Mouse (Mus musculus): ENCODE data around the gene Amigo1. TPM values are rescaled to one million over a fixed set of nuclear protein-coding genes. Genes with fewer than 3 reads are reported as not detected.

Gene Amigo1
- total RNA-seq (2022): 10 to 100 TPM; 17.2 to 18.9 (median 18.1) TPM

DNA sequence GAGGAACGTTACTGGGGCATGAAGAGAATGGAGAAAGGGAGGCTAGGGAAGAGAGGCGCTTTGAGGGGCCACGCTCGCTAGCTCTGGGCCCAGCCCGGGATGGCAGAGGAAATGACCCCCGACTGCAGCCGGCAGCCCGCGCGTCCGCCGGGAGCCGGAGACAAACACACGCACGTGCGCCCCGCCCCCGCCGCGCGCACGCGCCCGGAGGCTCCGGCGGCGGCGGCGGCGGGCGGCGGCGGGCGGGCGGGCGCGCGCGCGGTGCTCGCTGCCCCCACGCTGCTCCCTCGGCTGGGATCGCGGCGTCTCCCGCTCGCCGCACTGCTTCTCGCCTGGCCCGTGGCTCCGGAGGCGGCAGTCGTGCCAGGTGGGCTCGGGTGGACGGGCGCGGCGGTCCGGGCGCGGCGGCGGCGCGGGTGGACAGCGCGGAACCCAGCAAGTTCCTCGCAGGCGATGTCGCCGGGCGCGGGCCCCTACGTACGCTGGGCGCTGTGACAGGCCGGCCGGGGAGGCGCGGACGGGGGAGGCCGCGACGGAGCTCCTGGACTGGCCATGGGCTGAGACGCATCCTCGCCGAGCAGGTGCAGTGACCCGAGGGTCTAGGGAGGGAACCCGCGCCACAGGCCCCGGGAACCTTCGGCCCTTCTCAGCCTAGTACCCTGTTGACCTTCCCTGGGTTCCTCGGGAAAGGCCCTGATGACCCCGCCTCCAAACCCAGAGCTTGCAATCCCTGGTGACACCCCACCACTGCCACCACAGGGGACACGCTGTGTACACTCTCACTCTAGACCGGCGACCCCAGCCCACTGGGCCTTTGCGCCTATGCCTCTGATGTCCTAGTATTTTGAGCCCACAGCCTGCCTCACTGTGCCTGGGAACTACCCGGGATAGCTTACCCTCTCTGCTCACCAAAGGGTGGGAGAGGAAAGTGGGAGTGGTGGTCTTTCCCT, at the start of gene Amigo1:
Gene Amigo1 (plus strand): TSS at position 238 of the 950 bp plus-strand sequence.
- DNase-seq (ENCODE audit: low spot score): no peak

DNA sequence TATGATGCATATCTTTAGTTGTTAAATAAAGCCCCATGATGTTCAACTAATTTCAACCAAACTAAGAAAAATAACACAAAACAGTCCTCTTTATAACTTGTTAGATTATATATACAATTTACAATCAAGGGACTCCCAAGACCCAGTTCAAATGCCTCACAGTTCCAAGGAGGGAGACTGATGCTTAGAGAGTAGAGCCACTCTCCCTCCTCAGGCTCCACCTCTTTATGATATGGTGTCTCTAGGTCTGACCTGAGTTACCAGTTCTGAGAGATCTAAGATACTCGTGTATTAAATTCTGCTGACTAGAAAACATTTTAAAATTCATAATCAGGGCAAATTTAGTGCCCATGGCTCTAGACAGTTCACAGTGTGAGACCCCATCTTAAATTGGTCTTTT, 47.0 kb upstream of the Amigo1 start:
- no peak for DNase-seq (ENCODE audit: low spot score)

DNA sequence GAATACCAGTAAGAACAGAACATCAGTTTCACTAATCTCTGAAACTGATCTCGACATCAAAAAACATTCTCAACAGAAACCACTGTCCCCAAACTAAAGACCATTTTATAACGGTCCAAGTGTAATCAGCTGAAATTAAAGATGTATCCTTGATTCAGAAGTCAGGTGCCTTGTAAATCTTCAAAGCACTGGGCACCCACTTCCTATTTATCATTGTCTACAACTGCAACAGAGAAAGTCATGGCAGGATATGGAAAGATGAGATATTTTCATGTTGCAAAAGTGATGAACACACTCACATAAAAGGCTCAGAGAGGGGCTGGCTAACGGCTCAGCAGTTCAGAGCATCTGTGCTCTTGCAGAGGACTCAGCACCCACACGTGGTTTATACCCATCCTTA, 45.3 kb upstream of the Amigo1 start:
- no peak for DNase-seq (ENCODE audit: low spot score)

DNA sequence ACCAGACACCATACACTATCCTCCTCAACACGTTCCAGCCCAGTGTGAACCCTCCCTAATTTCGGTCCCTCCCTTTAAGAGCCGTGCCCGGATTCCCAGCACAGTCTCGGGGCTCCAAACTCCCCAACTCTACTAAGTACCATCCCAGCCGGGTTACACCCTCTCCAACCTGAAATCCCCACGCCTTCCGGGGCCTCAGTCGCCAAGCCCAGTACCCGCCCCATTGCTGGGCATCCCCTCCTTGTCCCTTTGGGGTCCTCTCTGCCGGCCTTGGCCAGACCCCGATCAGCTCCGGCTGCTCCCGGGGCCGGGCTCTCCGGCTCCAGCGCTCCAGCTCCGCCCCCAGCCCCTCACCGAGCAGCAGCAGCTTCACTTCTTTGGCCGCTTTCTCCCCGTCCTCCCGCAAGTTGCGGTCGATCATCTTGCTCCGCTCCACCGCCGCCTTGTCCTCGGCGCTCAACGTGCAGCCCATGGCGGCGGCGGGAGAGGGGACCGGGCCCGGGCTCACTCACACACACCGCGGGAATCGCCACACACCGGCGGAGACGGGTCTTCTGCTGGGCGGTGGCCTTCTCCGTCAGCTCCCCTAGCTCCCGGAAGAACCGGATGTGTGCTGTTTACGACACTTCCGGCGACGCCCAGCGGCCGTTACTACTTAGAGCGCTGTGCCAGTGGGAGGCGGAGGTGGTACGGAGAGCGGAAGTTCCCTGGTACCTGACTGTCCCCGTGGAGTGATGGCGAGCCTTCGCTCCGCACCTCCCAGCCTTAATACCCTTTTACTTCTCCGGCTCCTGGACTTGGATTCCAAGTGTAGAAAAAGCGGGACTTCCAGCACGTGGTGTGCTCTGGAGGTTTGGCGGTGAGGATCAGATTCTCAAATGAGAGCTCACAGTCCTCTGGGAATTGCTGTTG, 40.3 kb upstream of the Amigo1 start, which contains the start of gene Gnai3:
Gene Gnai3 (minus strand): TSS at position 613 of the 912 bp plus-strand sequence.
- peak; percentile 91 for DNase-seq (ENCODE audit: low spot score)

DNA sequence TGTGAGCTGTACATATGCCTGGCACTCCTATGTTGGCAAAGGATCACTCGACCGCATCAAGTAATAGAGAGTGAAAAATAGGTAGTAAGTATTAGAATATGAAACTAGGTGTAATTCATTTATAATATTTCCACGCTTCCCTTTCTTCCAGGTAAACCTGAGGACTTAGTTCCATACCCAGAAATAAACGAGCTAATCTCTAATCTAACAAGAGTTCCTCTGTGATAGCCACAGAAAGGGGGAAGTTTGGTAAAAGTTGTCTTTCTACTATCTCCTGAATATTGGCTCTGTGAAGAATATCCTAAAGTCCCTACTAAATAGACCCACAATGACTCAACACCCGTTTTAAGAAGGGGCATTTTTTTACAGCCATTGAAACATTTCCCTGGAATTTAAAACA, 39.5 kb upstream of the Amigo1 start:
- no peak for DNase-seq (ENCODE audit: low spot score)

DNA sequence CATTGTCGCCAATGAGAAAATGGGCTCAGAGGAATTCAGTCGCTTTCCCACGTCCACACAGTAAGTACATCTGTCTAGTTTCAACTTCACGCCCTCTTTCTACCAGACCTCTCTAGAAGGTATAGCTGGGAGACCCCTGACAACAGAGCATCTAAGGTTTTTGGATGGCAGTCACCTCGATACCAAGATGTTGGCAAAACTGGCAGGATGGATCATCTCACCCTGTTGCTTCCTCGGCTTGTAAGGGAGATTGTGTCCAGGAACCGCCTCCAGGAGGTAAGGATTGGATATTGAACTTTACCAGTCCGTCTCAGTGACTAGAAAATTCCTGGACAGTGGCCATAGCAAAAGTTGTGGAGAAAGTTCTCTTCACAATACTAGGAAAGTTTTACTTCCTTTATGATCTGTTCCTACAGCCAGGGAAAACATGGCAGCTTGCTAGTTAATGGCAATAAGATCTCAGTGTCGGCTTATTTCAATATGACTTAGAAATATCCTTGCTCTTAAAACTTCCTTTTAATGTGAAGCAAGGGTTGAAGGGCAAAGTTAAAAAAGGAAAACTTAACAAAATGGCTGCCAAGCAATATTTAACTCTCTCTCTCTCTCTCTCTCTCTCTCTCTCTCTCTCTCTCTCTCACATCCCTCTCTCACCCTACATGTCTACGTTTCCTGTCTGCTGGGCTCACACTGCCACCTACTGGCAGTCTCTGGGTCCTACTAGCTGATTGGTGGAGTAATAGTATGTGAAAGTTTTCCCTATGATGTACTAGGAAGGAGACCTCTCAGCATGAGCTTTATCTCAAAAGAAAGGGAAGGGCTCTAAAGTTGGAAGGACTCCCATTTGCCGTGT, 38.5 kb upstream of the Amigo1 start:
- DNase-seq (ENCODE audit: low spot score): peak; percentile 86

DNA sequence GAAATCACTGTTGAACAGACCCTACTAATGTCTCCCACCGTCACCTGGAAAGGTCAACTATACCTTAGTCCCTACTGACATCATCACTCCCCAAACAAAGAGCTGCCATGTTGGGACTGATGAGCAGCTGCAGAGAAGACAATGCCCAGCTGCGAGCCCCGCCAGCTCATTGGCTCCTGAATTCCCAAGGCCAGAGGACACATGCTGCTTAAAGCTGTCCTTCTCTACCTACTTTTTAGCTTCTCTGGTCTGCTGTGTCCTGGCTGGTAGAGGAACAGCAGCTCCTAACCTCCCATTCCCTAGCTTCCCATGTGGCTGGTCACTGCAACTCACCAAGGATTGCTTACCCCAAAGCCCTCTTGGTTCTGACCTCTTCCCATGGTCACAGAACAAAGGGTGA, 33.8 kb upstream of the Amigo1 start:
- DNase-seq (ENCODE audit: low spot score): no peak

DNA sequence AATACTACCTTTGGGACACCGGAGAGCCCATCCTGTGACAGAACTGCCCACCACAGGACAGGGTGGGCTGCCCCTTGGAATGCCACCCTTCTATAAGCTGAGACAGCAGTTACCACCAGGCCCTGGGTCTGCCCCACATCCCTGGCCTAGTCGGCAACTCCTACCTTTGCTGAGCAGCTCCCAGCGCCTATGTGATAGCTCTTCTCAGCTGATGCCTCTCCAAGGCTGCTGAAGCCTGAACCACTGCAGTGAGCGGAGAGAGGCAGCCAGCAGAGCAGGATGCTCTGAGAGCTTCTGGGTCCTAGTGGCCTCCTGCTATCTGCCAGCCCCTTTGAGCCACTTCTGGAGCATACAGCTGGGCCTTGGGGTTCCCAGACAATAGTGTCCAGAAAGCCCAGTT, 31.5 kb upstream of the Amigo1 start, which contains the start of gene Gpr61:
Gene Gpr61 (minus strand): TSS at position 227 of the 400 bp plus-strand sequence.
- DNase-seq (ENCODE audit: low spot score): no peak

DNA sequence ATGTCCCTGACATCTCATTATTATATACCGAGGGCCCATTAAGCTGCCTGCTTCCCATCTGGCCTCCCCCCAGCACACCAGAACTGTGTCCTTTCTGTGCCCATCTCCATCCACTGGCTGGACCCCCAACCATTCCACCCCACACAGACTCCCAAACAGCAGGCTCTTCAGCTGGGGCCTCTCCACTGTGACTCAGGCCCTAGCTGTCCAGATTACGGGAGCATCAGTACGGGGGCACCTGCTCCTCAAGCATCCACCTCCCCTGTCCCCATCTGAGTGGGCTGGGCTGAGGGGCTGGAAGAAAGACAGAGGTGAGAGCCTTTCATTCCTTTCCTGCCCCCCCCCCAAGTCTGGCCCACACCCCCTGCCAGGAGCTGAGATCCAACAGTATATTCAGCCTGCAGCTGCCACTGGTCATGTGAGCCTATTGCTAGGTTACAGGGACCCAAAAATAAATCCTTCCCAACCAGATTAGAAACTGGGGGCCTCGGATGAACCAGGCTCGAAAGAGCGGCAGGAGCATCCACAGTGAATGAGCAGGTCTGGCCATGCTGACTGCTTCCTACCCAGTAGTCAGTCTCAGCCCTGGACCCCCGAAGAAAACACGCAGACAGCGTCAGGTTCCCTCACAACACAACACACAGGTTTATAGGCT, 27.6 kb upstream of the Amigo1 start:
- DNase-seq (ENCODE audit: low spot score): no peak

DNA sequence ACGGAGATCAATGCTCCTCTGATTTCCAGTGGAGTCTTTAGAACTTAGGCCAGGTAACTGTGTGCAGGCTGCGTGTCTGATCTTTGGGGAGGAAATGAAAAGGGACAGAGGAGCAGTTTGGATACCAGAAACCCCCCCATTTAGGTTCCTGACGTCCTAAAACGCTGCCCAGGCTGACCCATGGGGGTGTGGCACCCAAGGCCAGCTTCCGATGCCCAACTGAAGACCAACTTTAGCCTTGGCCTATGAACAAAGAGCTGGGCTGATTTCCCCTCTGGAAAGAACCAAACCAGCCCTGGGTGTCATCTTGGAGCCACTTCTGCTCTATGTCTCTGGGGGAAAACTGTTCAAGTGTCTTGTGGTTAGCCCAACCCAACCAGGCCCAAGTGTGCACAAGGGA, 22.0 kb upstream of the Amigo1 start:
- no peak for DNase-seq (ENCODE audit: low spot score)

DNA sequence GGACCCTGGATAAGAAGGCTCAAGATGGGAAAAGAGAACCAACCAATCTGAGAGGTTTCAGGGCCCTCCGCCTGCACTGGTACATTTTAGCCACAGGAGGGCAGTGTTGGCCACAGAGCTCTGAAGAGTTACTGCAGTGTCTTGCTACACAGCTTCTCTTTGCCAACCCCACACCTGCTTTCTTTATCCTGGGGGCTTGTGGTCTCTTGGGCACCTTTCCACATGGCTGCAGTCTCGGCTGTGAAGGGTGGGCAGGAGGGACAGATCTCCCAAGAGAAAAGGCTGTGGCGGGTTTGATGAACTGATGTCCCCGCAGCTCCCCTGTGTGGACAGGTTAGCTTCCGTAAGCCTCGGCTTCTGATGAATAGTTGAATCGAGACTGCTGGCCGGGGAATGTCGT, 21.3 kb upstream of the Amigo1 start:
- peak; percentile 78 for DNase-seq (ENCODE audit: low spot score)

DNA sequence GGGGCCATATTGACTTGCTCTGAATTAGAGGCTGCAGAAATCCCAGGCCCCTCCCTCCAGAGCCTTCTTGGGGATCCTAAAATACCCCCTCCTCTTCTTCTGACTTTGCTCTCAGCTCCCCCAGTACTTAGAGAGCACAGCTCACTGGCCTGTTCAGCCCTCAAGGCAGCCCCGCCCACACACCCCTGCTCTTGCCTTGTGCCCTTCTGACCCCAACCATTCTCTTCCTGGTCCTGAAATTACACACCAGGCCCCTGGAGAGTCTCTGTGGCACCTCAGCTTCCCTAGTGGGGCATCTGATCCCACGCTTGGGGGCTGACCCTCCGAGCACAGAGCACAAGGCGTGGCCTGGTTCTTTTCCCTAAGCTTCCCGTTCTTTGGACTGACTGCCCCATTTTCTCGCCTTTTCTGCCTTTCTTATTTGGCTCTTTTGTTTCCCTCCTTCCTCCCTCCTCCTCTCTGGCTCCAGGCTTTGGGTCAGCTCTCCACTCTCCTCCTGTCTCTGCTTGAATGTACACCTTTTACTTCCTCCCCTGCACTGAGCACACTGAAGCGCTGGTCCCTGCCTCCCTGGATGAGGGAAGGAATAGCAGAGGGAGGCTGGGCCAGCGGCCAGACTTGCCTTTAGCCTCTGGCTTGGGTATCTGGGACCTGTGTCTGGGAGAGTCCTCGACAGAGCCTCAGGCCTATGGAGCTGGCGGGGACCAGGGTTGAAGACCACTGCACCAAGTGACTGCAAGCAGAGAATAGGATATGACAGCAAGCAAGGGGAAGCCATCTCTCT, 20.4 kb upstream of the Amigo1 start:
- no peak for DNase-seq (ENCODE audit: low spot score)

DNA sequence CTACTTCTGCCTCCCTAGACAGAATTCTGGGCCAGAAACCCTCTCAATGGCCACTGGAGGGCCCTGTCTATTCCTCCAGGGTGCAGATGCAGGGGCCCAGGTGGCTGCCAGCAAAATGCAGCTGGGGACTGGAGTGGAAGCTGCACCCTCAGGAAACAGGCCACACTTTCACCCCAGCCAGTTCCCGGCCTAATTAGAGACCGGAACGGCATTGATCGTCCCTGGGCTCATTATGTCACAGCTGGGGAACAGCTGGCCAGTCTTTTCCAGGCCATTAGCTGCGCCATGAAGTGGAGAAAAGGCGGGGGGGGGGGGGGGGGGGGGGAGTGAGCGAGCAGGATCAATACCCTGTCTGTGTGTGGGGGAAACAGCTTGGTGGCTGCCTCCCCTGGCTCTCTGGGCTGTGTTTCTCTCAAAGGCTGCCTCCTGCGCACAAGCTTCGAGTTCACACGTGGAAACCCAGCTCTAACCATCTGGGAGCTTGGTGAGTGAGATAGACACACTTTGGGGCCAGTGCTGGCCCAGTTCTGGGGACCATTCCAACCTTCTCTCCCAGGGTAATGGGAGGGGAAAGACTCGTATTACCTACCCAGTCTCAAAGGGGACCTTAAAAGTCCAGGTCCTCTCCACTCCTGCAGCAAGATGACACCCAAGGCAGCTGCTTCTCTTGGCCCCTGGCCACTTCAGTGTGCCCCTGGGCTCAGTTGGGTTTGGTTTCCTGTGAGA, 19.5 kb upstream of the Amigo1 start:
- peak; percentile 48 for DNase-seq (ENCODE audit: low spot score)

DNA sequence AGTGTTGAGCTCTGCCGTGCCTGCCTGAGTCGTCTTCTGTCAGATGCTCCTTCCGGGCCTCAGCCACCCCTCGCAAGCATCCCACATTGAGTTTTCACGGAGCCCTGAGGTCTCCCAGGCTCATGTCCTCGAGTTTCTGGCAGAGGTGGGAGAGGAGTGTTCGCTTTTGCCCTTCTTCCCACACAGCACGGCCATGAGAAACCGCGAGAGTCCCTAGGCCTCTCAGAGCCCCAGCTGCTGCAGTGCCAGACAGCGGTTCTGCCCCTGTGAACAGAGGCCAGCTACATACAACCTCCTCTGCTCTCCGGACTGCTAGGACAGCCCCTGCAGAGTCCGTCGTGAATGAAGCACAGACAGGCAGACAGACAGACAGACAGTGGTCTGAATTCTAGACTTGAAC, 18.6 kb upstream of the Amigo1 start:
- no peak for DNase-seq (ENCODE audit: low spot score)

DNA sequence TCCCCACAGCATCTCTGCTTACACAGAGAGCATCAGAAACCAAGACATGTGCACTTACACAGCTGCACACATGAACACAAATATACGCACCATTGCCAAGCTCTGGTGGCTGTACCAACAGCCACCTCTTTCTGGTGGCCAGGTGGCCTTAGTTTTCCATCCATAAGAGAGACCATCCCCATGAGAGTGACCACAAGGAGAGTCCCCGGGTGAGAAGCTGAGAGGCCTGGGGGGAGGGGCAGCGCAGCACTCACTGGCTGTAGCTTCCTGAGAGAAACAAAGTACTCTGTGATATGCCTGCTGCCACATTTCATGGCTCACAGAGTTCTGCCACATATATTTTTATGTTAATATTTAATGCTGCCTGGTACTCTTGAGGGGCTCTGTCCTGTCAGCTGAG, 16.9 kb upstream of the Amigo1 start:
- DNase-seq (ENCODE audit: low spot score): no peak

DNA sequence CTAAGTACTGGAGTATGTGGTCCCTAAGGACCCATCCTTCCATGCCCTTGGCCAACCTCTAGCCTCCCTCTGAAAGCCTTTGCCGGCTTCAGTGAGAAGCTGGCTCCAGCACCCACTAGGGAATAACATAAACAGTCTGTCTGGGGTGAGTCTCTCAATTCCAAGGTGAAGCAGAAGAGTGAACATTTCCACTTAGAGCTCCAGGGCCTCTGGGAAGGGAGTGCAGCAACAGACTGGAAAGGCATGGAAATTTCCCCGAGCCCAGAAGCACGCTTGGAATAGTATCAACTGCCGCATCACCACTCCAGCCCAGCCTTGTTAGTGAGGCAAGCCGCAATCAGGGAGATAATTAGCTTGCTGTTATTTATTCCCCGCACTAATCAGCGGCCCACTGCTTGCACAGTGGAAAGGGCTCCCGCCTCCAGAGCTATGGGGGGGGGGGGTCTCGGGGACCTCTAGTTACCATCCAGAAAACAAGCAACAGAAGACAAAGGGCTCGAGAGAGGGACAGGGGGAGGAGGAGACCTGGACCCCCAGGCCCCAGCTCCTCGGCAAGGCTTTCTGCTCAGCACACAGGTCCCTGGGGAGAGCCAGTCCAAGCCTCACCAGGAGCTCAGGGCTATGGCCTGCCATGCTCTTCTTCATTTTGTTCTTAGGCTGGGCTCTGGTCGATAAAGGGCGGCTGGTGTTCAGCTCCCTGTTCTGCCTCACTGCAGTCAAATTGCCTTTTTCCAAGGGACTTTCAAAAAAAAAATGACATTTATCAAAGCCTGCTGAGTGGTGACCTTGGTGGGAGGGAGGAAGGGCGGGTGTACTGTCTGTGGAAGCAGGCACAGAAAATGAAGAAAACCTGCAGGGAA, 11.2 kb upstream of the Amigo1 start:
- DNase-seq (ENCODE audit: low spot score): peak; percentile 40

DNA sequence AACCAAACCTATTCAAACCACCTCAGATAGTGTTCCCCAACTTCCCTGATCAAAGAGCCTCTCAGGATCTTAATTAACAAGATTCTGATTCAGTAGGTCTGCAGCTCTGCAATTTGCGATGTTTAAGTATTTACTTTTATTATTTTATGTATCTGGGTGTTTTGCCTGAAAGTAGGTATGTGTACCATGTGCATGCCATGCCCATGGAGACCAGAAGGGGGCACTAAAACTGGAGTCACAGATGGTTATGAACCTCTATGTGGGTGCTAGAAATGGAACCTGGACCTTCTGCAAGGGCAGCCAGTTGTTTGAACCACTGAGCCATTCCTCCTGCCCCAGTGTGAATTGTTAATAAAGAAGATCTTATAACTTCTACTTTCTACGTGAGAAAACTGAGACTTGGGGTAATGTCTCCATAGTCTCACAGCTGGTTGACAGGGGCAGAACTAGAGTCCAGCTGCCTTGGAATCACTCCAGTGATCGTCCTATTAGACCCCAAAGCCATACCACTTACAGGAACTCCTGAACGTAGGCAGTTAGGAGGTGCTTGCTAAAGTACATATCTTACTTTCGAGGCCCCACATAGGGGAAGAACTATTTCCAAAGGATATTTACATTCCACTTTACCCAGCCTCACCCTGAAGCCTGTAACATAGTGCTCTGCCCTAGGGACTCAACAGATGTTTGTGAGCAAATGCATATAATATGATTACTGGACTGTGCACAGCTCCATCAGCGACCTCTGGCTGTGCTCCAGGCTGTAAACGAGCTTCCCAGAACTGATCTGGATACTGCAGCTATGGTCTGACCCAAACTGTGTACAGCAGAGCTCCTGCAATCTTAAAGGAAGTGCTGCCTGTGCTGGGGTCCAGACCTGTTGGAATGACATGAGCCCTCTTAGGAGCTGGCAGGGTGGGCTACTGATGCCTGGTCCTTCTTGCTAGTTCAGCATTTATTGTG, 7.1 kb upstream of the Amigo1 start:
- no peak for DNase-seq (ENCODE audit: low spot score)
